Mouse (Mus musculus): ENCODE measurements around the gene Lrig2. TPM values are rescaled to one million over a fixed set of nuclear protein-coding genes. Genes with fewer than 3 reads are reported as not detected.

The Lrig2 gene
- polyA plus RNA-seq, 1 experiment from 2014 or later: 25.7 TPM

- WGBS: 87% methylated on average over 4 of the region's 4 CpGs
- DNase-seq (ENCODE audit: low spot score): no peak
- no peak overlapping the region for H3K4me2 ChIP-seq (ENCODE audit: low read depth, low read length)
- no peaks in the 10 kb centered on the region for H3K36me3 ChIP-seq (replicated peaks; ENCODE audit: control insufficient read depth, insufficient read depth, low read depth, low read length)
- H3K4me1 ChIP-seq (ENCODE audit: control insufficient read depth, insufficient read depth, low read length): no peaks in the 10 kb centered on the region
- no peak overlapping the region for H3K9ac ChIP-seq (replicated peaks; ENCODE audit: low read length)
- no peak overlapping the region for H3K27ac ChIP-seq (replicated peaks; ENCODE audit: low read depth, low read length)
- no peak for ATAC-seq (replicated peaks; ENCODE audit: insufficient number of reproducible peaks, low FRiP score, low TSS enrichment, low read depth)
- no peak overlapping the region for H3K4me3 ChIP-seq (ENCODE audit: low read depth, low read length)
- no peaks in the 10 kb centered on the region for H3K27me3 ChIP-seq (ENCODE audit: control insufficient read depth, insufficient read depth, low read length)
- no peaks in the 10 kb centered on the region for H3K9me3 ChIP-seq (replicated peaks; ENCODE audit: control insufficient read depth, low read length)
Observed at GRCm38 (mm10) chr3:104496176-104496575, 15.5 kb downstream of the Lrig2 start.

GRCm38 (mm10) chr3:104480946-104481719, 30.6 kb downstream of the Lrig2 start:
- WGBS: 78% methylated on average over 1 of the region's 1 CpGs
- no peak overlapping the region for H3K9ac ChIP-seq (replicated peaks; ENCODE audit: low read length)
- ATAC-seq (replicated peaks; ENCODE audit: insufficient number of reproducible peaks, low FRiP score, low TSS enrichment, low read depth) (no peak), DNase-seq (ENCODE audit: low spot score) (no peak)
- no peak overlapping the region for H3K4me2 ChIP-seq (ENCODE audit: low read depth, low read length)
- no peak overlapping the region for H3K27ac ChIP-seq (replicated peaks; ENCODE audit: low read depth, low read length)
- H3K4me3 ChIP-seq (ENCODE audit: low read depth, low read length): no peak overlapping the region
- H3K4me1 ChIP-seq (ENCODE audit: control insufficient read depth, insufficient read depth, low read length): no peaks in the 10 kb centered on the region
- H3K9me3 ChIP-seq (replicated peaks; ENCODE audit: control insufficient read depth, low read length): no peaks in the 10 kb centered on the region
- H3K27me3 ChIP-seq (ENCODE audit: control insufficient read depth, insufficient read depth, low read length): no peaks in the 10 kb centered on the region
- no peaks in the 10 kb centered on the region; the same call in none of the 2 replicates for H3K36me3 ChIP-seq (replicated peaks; ENCODE audit: control insufficient read depth, insufficient read depth, low read depth, low read length)

GRCm38 (mm10) chr3:104478056-104478455, 33.7 kb downstream of the Lrig2 start:
- Histone ChIP-seq H3K9me3 (replicated peaks; ENCODE audit: control insufficient read depth, low read length) (no peaks in the 10 kb centered on the region), H3K27me3 (ENCODE audit: control insufficient read depth, insufficient read depth, low read length) (no peaks in the 10 kb centered on the region), H3K4me1 (ENCODE audit: control insufficient read depth, insufficient read depth, low read length) (no peaks in the 10 kb centered on the region), H3K27ac (replicated peaks; ENCODE audit: low read depth, low read length) (no peak overlapping the region), H3K9ac (replicated peaks; ENCODE audit: low read length) (no peak overlapping the region), H3K4me2 (ENCODE audit: low read depth, low read length) (no peak overlapping the region), H3K4me3 (ENCODE audit: low read depth, low read length) (no peak overlapping the region), H3K36me3 (replicated peaks; ENCODE audit: control insufficient read depth, insufficient read depth, low read depth, low read length) (no peaks in the 10 kb centered on the region; the same call in none of the 2 replicates)
- DNase-seq (ENCODE audit: low spot score) (no peak), ATAC-seq (replicated peaks; ENCODE audit: insufficient number of reproducible peaks, low FRiP score, low TSS enrichment, low read depth) (no peak)
- 91% methylated on average over 1 of the region's 1 CpGs for WGBS

- no peaks in the 10 kb centered on the region for H3K9me3 ChIP-seq (replicated peaks; ENCODE audit: control insufficient read depth, low read length)
- DNase-seq (ENCODE audit: low spot score): no peak
- ATAC-seq (replicated peaks; ENCODE audit: insufficient number of reproducible peaks, low FRiP score, low TSS enrichment, low read depth): no peak
- H3K4me2 ChIP-seq (ENCODE audit: low read depth, low read length): no peak overlapping the region
- no peaks in the 10 kb centered on the region for H3K4me1 ChIP-seq (ENCODE audit: control insufficient read depth, insufficient read depth, low read length)
- H3K4me3 ChIP-seq (ENCODE audit: low read depth, low read length): no peak overlapping the region
- H3K27ac ChIP-seq (replicated peaks; ENCODE audit: low read depth, low read length): no peak overlapping the region
- no peaks in the 10 kb centered on the region; the same call in none of the 2 replicates for H3K36me3 ChIP-seq (replicated peaks; ENCODE audit: control insufficient read depth, insufficient read depth, low read depth, low read length)
- no peak overlapping the region for H3K9ac ChIP-seq (replicated peaks; ENCODE audit: low read length)
- 73% methylated on average over 3 of the region's 3 CpGs for WGBS
- H3K27me3 ChIP-seq (ENCODE audit: control insufficient read depth, insufficient read depth, low read length): no peaks in the 10 kb centered on the region
Observed at GRCm38 (mm10) chr3:104469421-104469820, 42.3 kb downstream of the Lrig2 start.

GRCm38 (mm10) chr3:104461226-104461625, 50.5 kb downstream of the Lrig2 start:
- Histone ChIP-seq H3K4me1 (ENCODE audit: control insufficient read depth, insufficient read depth, low read length) (no peaks in the 10 kb centered on the region), H3K4me2 (ENCODE audit: low read depth, low read length) (no peak overlapping the region), H3K27ac (replicated peaks; ENCODE audit: low read depth, low read length) (no peak overlapping the region), H3K27me3 (ENCODE audit: control insufficient read depth, insufficient read depth, low read length) (no peaks in the 10 kb centered on the region), H3K9ac (replicated peaks; ENCODE audit: low read length) (no peak overlapping the region), H3K36me3 (replicated peaks; ENCODE audit: control insufficient read depth, insufficient read depth, low read depth, low read length) (no peaks in the 10 kb centered on the region; the same call in none of the 2 replicates), H3K4me3 (ENCODE audit: low read depth, low read length) (no peak overlapping the region), H3K9me3 (replicated peaks; ENCODE audit: control insufficient read depth, low read length) (no peaks in the 10 kb centered on the region)
- DNase-seq (ENCODE audit: low spot score) (no peak), ATAC-seq (replicated peaks; ENCODE audit: insufficient number of reproducible peaks, low FRiP score, low TSS enrichment, low read depth) (no peak)
- WGBS: 85% methylated on average over 2 of the region's 2 CpGs

- Histone ChIP-seq H3K4me2 (ENCODE audit: low read depth, low read length) (no peak overlapping the region), H3K9ac (replicated peaks; ENCODE audit: low read length) (no peak overlapping the region), H3K4me1 (ENCODE audit: control insufficient read depth, insufficient read depth, low read length) (no peaks in the 10 kb centered on the region), H3K36me3 (replicated peaks; ENCODE audit: control insufficient read depth, insufficient read depth, low read depth, low read length) (no peaks in the 10 kb centered on the region; the same call in 1 of the 2 replicates), H3K9me3 (replicated peaks; ENCODE audit: control insufficient read depth, low read length) (no peaks in the 10 kb centered on the region), H3K4me3 (ENCODE audit: low read depth, low read length) (no peak overlapping the region), H3K27ac (replicated peaks; ENCODE audit: low read depth, low read length) (no peak overlapping the region), H3K27me3 (ENCODE audit: control insufficient read depth, insufficient read depth, low read length) (no peaks in the 10 kb centered on the region)
- ATAC-seq (replicated peaks; ENCODE audit: insufficient number of reproducible peaks, low FRiP score, low TSS enrichment, low read depth) (no peak), DNase-seq (ENCODE audit: low spot score) (no peak)
- WGBS: 83% methylated on average over 1 of the region's 1 CpGs
Observed at GRCm38 (mm10) chr3:104458588-104458987, 53.1 kb downstream of the Lrig2 start.

GRCm38 (mm10) chr3:104455506-104456275, 56.0 kb downstream of the Lrig2 start:
- Histone ChIP-seq H3K27me3 (ENCODE audit: control insufficient read depth, insufficient read depth, low read length) (no peaks in the 10 kb centered on the region), H3K9me3 (replicated peaks; ENCODE audit: control insufficient read depth, low read length) (no peaks in the 10 kb centered on the region), H3K4me2 (ENCODE audit: low read depth, low read length) (no peak overlapping the region), H3K27ac (replicated peaks; ENCODE audit: low read depth, low read length) (no peak overlapping the region), H3K4me1 (ENCODE audit: control insufficient read depth, insufficient read depth, low read length) (no peaks in the 10 kb centered on the region), H3K9ac (replicated peaks; ENCODE audit: low read length) (no peak overlapping the region), H3K4me3 (ENCODE audit: low read depth, low read length) (no peak overlapping the region), H3K36me3 (replicated peaks; ENCODE audit: control insufficient read depth, insufficient read depth, low read depth, low read length) (no peaks in the 10 kb centered on the region; the same call in 1 of the 2 replicates)
- DNase-seq (ENCODE audit: low spot score) (no peak), ATAC-seq (replicated peaks; ENCODE audit: insufficient number of reproducible peaks, low FRiP score, low TSS enrichment, low read depth) (no peak)
- WGBS: 89% methylated on average over 10 of the region's 10 CpGs

- DNase-seq (ENCODE audit: low spot score) (no peak), ATAC-seq (replicated peaks; ENCODE audit: insufficient number of reproducible peaks, low FRiP score, low TSS enrichment, low read depth) (no peak)
- H3K9ac ChIP-seq (replicated peaks; ENCODE audit: low read length): no peak overlapping the region
- no peaks in the 10 kb centered on the region for H3K36me3 ChIP-seq (replicated peaks; ENCODE audit: control insufficient read depth, insufficient read depth, low read depth, low read length)
- H3K27me3 ChIP-seq (ENCODE audit: control insufficient read depth, insufficient read depth, low read length): no peaks in the 10 kb centered on the region
- H3K9me3 ChIP-seq (replicated peaks; ENCODE audit: control insufficient read depth, low read length): no peaks in the 10 kb centered on the region
- H3K4me2 ChIP-seq (ENCODE audit: low read depth, low read length): no peak overlapping the region
- no peak overlapping the region for H3K4me3 ChIP-seq (ENCODE audit: low read depth, low read length)
- no peak overlapping the region for H3K27ac ChIP-seq (replicated peaks; ENCODE audit: low read depth, low read length)
- WGBS: 61% methylated on average over 2 of the region's 2 CpGs
- no peaks in the 10 kb centered on the region for H3K4me1 ChIP-seq (ENCODE audit: control insufficient read depth, insufficient read depth, low read length)
Observed at GRCm38 (mm10) chr3:104447240-104447639, 64.5 kb downstream of the Lrig2 start.

Measured in embryonic facial prominence, embryonic 11.5 days (tissue).